Mouse (Mus musculus) liver, adult 10 weeks (tissue): ENCODE measurements around the gene Ms4a3. TPM values are rescaled to one million over a fixed set of nuclear protein-coding genes. Genes with fewer than 3 reads are reported as not detected.

Experiments
- polyA plus RNA-seq: library from polyadenylated mRNA; stranded (reverse); fragments of 350-450 nt; fragmentation: Illumina TruSeq; extraction: RNeasy Lipid Tissue Mini Kit (QIAGEN cat#74804); gene quantifications from one replicate; pipeline ENCODE4 v1.2.3, GENCODE M21; 2014; ENCODE audit warnings: low read depth, low replicate concordance

Gene Ms4a3
- polyA plus RNA-seq, result not detected

DNA sequence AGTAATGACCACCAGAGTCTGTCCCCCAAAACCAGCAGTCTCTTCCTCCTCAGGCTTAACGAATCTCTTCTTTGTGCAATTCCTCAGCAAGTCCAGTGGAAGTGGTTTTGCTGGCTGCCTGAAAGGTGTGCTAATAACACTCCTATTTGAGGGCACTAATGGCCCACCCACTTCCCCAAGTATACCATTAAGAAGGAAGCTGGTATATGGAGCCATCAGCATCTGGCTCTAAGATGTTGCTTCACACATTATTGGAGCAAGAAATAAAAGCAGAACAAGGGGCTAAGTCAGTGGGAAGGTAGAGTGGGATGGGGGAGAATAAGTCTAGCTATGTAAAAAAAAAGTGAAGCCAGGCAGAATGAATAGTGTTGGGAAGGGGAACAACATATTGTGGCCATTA is at the start of gene Ms4a3:
Gene Ms4a3, minus strand, starts transcription at position 120 of the 400 bp plus-strand sequence.

GRCm38 (mm10) chr19:11660459-11660858 is 19.8 kb upstream of the Ms4a3 start, which contains the start of gene Oosp2:
Oosp2 (minus strand) TSS chr19:11660559.

DNA sequence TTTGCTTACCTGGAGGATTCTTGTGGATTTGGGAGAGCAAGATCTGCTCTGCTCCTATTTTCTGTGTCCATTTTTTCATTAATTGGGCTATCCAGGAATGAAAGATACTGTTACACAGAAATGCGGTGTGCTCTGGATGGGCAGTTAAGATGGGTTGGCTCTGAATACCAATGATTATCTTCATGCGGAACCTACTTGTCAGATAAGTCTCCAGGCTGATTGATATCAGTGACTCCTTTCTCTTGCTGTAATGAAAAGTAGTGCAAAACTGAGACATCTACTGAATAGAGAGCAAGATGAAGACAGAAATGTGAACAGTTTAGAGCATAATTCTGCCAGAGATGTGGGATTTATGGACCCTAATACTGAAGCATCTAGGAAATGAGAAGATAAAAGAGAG is 17.1 kb downstream of the Ms4a3 start, which contains the start of gene Ms4a2:
Gene Ms4a2, minus strand, starts transcription at position 169 of the 400 bp plus-strand sequence.

GRCm38 (mm10) chr19:11604603-11605002 is 36.0 kb downstream of the Ms4a3 start, which contains the start of gene Ms4a6d:
Ms4a6d (minus strand) TSS chr19:11604849.

Other genes starting within 250 kb of the Ms4a3 start
- 1.3 TPM for gene Ms4a4c, start 236.1 kb downstream of the Ms4a3 start, polyA plus RNA-seq
- gene Ms4a4b, start 197.3 kb downstream of the Ms4a3 start, polyA plus RNA-seq, result 5.0 TPM
- gene Ms4a6c, start 171.5 kb downstream of the Ms4a3 start, polyA plus RNA-seq, result 6.4 TPM
- 1.2 TPM for gene Gm8369, start 154.9 kb downstream of the Ms4a3 start, polyA plus RNA-seq
- 3.3 TPM for gene Ms4a6b, start 124.3 kb downstream of the Ms4a3 start, polyA plus RNA-seq
- 14.0 TPM for gene Ms4a4d, start 104.0 kb downstream of the Ms4a3 start, polyA plus RNA-seq
- gene Ms4a6d, start 36.0 kb downstream of the Ms4a3 start, polyA plus RNA-seq, result 2.6 TPM
- gene Ms4a2, start 17.1 kb downstream of the Ms4a3 start, polyA plus RNA-seq, result not detected
- not detected for gene Oosp2, start 19.7 kb upstream of the Ms4a3 start, polyA plus RNA-seq
- gene Oosp1, start 50.3 kb upstream of the Ms4a3 start, polyA plus RNA-seq, result not detected
- gene Oosp3, start 56.2 kb upstream of the Ms4a3 start, polyA plus RNA-seq, result not detected
- not detected for gene Gif, start 106.7 kb upstream of the Ms4a3 start, polyA plus RNA-seq
- 35.4 TPM for gene Mrpl16, start 129.5 kb upstream of the Ms4a3 start, polyA plus RNA-seq
- 1.8 TPM for gene Stx3, start 178.6 kb upstream of the Ms4a3 start, polyA plus RNA-seq
- not detected for gene Olfr1417, start 198.4 kb upstream of the Ms4a3 start, polyA plus RNA-seq
- not detected for gene Olfr1418, start 220.2 kb upstream of the Ms4a3 start, polyA plus RNA-seq
- gene Olfr1419, start 234.3 kb upstream of the Ms4a3 start, polyA plus RNA-seq, result not detected
- gene Olfr1420, start 245.7 kb upstream of the Ms4a3 start, polyA plus RNA-seq, result not detected